14 mouse cellular contexts compared by ENCODE assay signal in the genomic region with DNA sequence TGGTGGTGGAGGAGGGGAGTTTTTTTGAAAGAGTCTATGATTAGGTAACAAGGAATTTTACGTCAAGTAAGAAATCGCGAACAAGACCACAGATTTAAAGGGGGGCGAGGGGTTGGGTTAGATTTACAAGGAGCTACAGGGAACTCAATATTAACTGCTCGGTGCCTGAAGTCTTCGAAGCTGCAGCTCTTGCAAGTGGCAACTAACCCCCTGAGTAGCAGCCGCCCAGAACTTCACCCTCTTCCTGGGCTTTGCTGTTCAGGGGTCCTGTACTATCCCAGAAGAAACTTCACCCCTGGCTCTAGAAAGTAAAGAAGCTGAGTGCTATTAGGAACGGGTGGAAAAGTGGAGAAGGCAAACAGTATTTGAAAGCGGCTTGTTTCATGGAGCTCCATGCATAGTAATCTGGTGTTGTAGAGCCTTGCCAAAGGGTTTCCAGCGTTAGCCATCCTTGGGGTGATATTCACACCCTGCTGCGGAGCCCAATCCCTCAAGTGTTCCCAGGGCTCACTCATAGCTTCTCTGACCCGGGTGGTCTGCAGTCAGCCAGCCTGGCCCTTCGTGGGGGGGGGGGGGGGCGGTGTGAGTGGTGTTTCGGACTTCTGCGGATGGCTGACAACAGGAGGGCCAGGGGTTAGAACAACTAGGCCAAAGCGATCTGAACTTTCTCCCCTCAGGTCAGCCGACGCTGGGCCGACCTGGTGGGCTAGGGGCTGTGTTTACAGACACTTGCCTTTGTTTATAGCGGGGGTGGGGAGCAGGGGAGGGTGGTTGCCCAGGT. TPM values are rescaled to one million over a fixed set of nuclear protein-coding genes. Genes with fewer than 3 reads are reported as not detected.
A peak's percentile ranks its signal among the peaks of the same experiment; 100 is the strongest.
DNase-seq lines count a peak whose midpoint lies in the region; ATAC-seq and TF ChIP-seq lines count a peak whose summit lies in the region.
"Had no signal": no experiment of that assay in that cellular context is flagged by ENCODE, and none has a peak within 500 bp of the region (broad histone marks: within the 10 kb centered on the region; RNA-seq: fewer than 3 reads in every experiment).

No protein-coding gene starts in this region.

- ATAC-seq in hindbrain, embryonic 11.5 days (ENCODE audit: low FRiP score) = no peak
- no peak for ATAC-seq in hindbrain, embryonic 16.5 days
- ATAC-seq in intestine, embryonic 16.5 days = no peak
- ATAC-seq: forebrain, embryonic 14.5 days had no signal

- H3K4me3 ChIP-seq in hindbrain, embryonic 11.5 days (ENCODE audit: low read depth, low read length) = no peak overlapping the region
- no peak overlapping the region for H3K4me3 ChIP-seq in hindbrain, embryonic 16.5 days (ENCODE audit: low read length)
- no peak overlapping the region for H3K4me3 ChIP-seq in embryonic fibroblast, embryonic 13.5 days (ENCODE audit: insufficient read depth, low read length)
- H3K4me3 ChIP-seq in intestine, embryonic 16.5 days (ENCODE audit: low read length) = peak overlapping the region; percentile 42
- H3K4me3 ChIP-seq in small intestine, adult 2 months (ENCODE audit: low read depth, low read length) = peak overlapping the region; percentile 21
- H3K4me3 ChIP-seq: lung, embryonic 15.5 days; neural tube, embryonic 13.5 days had no signal

- no peak for TF ChIP-seq CTCF in embryonic fibroblast, embryonic 13.5 days (IDR thresholded peaks at IDR 0.05; ENCODE audit: borderline replicate concordance, insufficient read depth, low read length)
- TF ChIP-seq CTCF in small intestine, adult 2 months (IDR thresholded peaks at IDR 0.05; ENCODE audit: extremely low read depth, insufficient read length, insufficient replicate concordance, low read depth, low read length) = no peak

- peaks cover 13% of the 10 kb centered on the region for H3K4me1 ChIP-seq in hindbrain, embryonic 11.5 days (replicated peaks; ENCODE audit: control insufficient read depth, insufficient read depth, low read length)
- H3K4me1 ChIP-seq in hindbrain, embryonic 16.5 days (ENCODE audit: control insufficient read depth, insufficient read depth, low read depth, low read length) = peaks cover 15% of the 10 kb centered on the region
- H3K4me1 ChIP-seq in embryonic fibroblast, embryonic 13.5 days (ENCODE audit: control insufficient read depth, insufficient read depth, low read length) = no peaks in the 10 kb centered on the region
- H3K4me1 ChIP-seq in intestine, embryonic 16.5 days (ENCODE audit: control insufficient read depth, insufficient read depth, low read length) = 0 out of 2 replicates have a peak, but pooled peaks cover 3% of the 10 kb centered on the region
- peaks cover 10% of the 10 kb centered on the region; the same call in 1 of the 2 replicates for H3K4me1 ChIP-seq in small intestine, adult 2 months (ENCODE audit: control insufficient read depth, insufficient read depth, insufficient read length, low read length)

- DNase-seq in hindbrain, embryonic 11.5 days (ENCODE audit: low spot score) = peak; percentile 60
- no peak for DNase-seq in left cerebral cortex, postnatal 10 days (ENCODE audit: extremely low spot score in 1 of 2, low spot score in 2 of 2)
- no peak for DNase-seq in B cell, adult 2 months
- DNase-seq: adrenal gland, postnatal 36 days; cerebellum, adult 11-12 months; kidney, adult 8-10 months had no signal

- no peak overlapping the region for H3K27ac ChIP-seq in hindbrain, embryonic 11.5 days (ENCODE audit: low read depth, low read length)
- no peak overlapping the region for H3K27ac ChIP-seq in hindbrain, embryonic 16.5 days (ENCODE audit: low read depth, low read length)
- H3K27ac ChIP-seq in embryonic fibroblast, embryonic 13.5 days (ENCODE audit: insufficient read depth, low read length) = peak overlapping the region; percentile 41; the same call in 1 of the 2 replicates
- H3K27ac ChIP-seq in intestine, embryonic 16.5 days (ENCODE audit: low read length) = peak overlapping the region; percentile 70
- no peak overlapping the region for H3K27ac ChIP-seq in small intestine, adult 2 months (ENCODE audit: insufficient read depth, low read depth, low read length)
- H3K27ac ChIP-seq: lung, embryonic 15.5 days; neural tube, embryonic 13.5 days had no signal

- intact Hi-C loops in left cerebral cortex, postnatal 10 days (cut with DNase I) = loop anchor here (5.0 kb wide), 1 partner anchor 703 kb away; no protein-coding TSS in a partner anchor

- no peaks in the 10 kb centered on the region for H3K36me3 ChIP-seq in hindbrain, embryonic 11.5 days (ENCODE audit: control insufficient read depth, insufficient read depth, low read length)
- H3K36me3 ChIP-seq in hindbrain, embryonic 16.5 days (ENCODE audit: control insufficient read depth, insufficient read depth, low read length) = no peaks in the 10 kb centered on the region
- no peaks in the 10 kb centered on the region for H3K36me3 ChIP-seq in intestine, embryonic 16.5 days (ENCODE audit: control insufficient read depth, insufficient read depth, low read length)
- H3K36me3 ChIP-seq in small intestine, adult 2 months (ENCODE audit: control insufficient read depth, insufficient read depth, low read length) = no peaks in the 10 kb centered on the region
- H3K36me3 ChIP-seq: lung, embryonic 15.5 days; neural tube, embryonic 13.5 days had no signal

- H3K9me3 ChIP-seq in hindbrain, embryonic 11.5 days (ENCODE audit: control insufficient read depth, low read length) = no peaks in the 10 kb centered on the region
- H3K9me3 ChIP-seq in hindbrain, embryonic 16.5 days (ENCODE audit: control insufficient read depth, low read length) = no peaks in the 10 kb centered on the region
- H3K9me3 ChIP-seq in intestine, embryonic 16.5 days (ENCODE audit: control insufficient read depth, low read length) = no peaks in the 10 kb centered on the region
- H3K9me3 ChIP-seq: lung, embryonic 15.5 days; neural tube, embryonic 13.5 days had no signal

- under 1% methylated on average over 18 of the region's 21 CpGs for WGBS in hindbrain, embryonic 11.5 days
- under 1% methylated on average over 19 of the region's 21 CpGs for WGBS in hindbrain, embryonic 16.5 days
- WGBS in intestine, embryonic 16.5 days = 13% methylated on average over 21 of the region's 21 CpGs
- WGBS in small intestine, adult 2 months = 18% methylated on average over 21 of the region's 21 CpGs

- no peak for TF ChIP-seq POLR2A in embryonic fibroblast, embryonic 13.5 days (IDR thresholded peaks at IDR 0.05; ENCODE audit: low read depth, low read length)
- TF ChIP-seq POLR2A in small intestine, adult 2 months (IDR thresholded peaks at IDR 0.05; ENCODE audit: low read depth, low read length) = no peak

- peaks cover 92% of the 10 kb centered on the region for H3K27me3 ChIP-seq in hindbrain, embryonic 11.5 days (ENCODE audit: control insufficient read depth, insufficient read depth, low read length)
- peaks cover 60% of the 10 kb centered on the region for H3K27me3 ChIP-seq in hindbrain, embryonic 16.5 days (replicated peaks; ENCODE audit: control insufficient read depth, insufficient read depth, low read length)
- H3K27me3 ChIP-seq in intestine, embryonic 16.5 days (replicated peaks; ENCODE audit: control insufficient read depth, insufficient read depth, low read length) = peaks cover 30% of the 10 kb centered on the region
- peaks cover 77% of the 10 kb centered on the region for H3K27me3 ChIP-seq in small intestine, adult 2 months (ENCODE audit: control insufficient read depth, insufficient read depth, low read length)

- H3K4me2 ChIP-seq in hindbrain, embryonic 11.5 days (replicated peaks; ENCODE audit: low read depth, low read length) = no peak overlapping the region
- H3K4me2 ChIP-seq in hindbrain, embryonic 16.5 days (ENCODE audit: low read length) = no peak overlapping the region
- H3K4me2 ChIP-seq in intestine, embryonic 16.5 days (ENCODE audit: low read depth, low read length) = peak overlapping the region; percentile 60
- H3K4me2 ChIP-seq: lung, embryonic 15.5 days; neural tube, embryonic 13.5 days had no signal

- H3K9ac ChIP-seq in hindbrain, embryonic 11.5 days (ENCODE audit: low read depth, low read length) = no peak overlapping the region
- no peak overlapping the region for H3K9ac ChIP-seq in hindbrain, embryonic 16.5 days (ENCODE audit: low read depth, low read length)
- H3K9ac ChIP-seq in intestine, embryonic 16.5 days (ENCODE audit: low read depth, low read length) = peak overlapping the region; percentile 61
- H3K9ac ChIP-seq: lung, embryonic 15.5 days; neural tube, embryonic 13.5 days had no signal

RNA-seq across cellular contexts. Expression of gene Hand2, which starts 4.5 kb away (rescaled TPM):
- polyA plus RNA-seq in hindbrain, embryonic 11.5 days (2014; fragmentation: Nextera tagmentation; extraction: Ambion mirVana) = 0.10 TPM in 1 of 2 replicates, not detected in the other
- not detected in 2 replicates for polyA plus RNA-seq in hindbrain, embryonic 16.5 days (2015; fragmentation: Nextera tagmentation; extraction: Ambion mirVana)
- 3.3 and 5.0 TPM in 2 replicates for polyA plus RNA-seq in embryonic fibroblast, embryonic 13.5 days (2011; ENCODE audit: insufficient read length, low read depth, missing spikeins)
- 4.1 and 5.1 TPM in 2 replicates for polyA plus RNA-seq in intestine, embryonic 16.5 days (2015; fragmentation: Nextera tagmentation; extraction: Ambion mirVana)
- 5.5 and 6.5 TPM in 2 replicates for polyA plus RNA-seq in small intestine, adult 2 months (2012; rRNA removed)
- not detected for total RNA-seq in left cerebral cortex, postnatal 10 days (2021)
- total RNA-seq: layer of hippocampus, postnatal 10 days had no signal
- polyA plus RNA-seq: forebrain, embryonic 14.5 days had no signal

Comparison
In these comparisons a context has a peak if more than half of its experiments do, and no peak if none do; other contexts are left out.
1. H3K27ac ChIP-seq: peak in embryonic fibroblast, embryonic 13.5 days (single experiment) and intestine, embryonic 16.5 days (single experiment); none in hindbrain, embryonic 11.5 days (single experiment), hindbrain, embryonic 16.5 days (single experiment) and small intestine, adult 2 months (single experiment).
2. H3K4me3 ChIP-seq: peak in intestine, embryonic 16.5 days (single experiment) and small intestine, adult 2 months (single experiment); none in hindbrain, embryonic 11.5 days (single experiment), hindbrain, embryonic 16.5 days (single experiment) and embryonic fibroblast, embryonic 13.5 days (single experiment).